Comparison of ENCODE assay signal across 8 mouse cellular contexts in genomic region chr4:155129996-155130395, GRCm38 (mm10). TPM values are rescaled to one million over a fixed set of nuclear protein-coding genes. Genes with fewer than 3 reads are reported as not detected.
A peak's percentile ranks its signal among the peaks of the same experiment; 100 is the strongest.
DNase-seq lines count a peak whose midpoint lies in the region; ATAC-seq and TF ChIP-seq lines count a peak whose summit lies in the region.

No protein-coding gene starts in this region.

- H3K4me2 ChIP-seq in midbrain, embryonic 11.5 days, result no peak overlapping the region
- H3K4me2 ChIP-seq in forebrain, embryonic 14.5 days (ENCODE audit: low read length), result no peak overlapping the region
- H3K4me2 ChIP-seq in heart, embryonic 15.5 days, result no peak overlapping the region
- H3K4me2 ChIP-seq in myocyte (ENCODE audit: low read depth), result peak overlapping the region; percentile 55

- H3K9me3 ChIP-seq in midbrain, embryonic 10.5 days (replicated peaks), result no peaks in the 10 kb centered on the region
- no peaks in the 10 kb centered on the region for H3K9me3 ChIP-seq in midbrain, embryonic 11.5 days (ENCODE audit: control insufficient read depth, low read length)
- H3K9me3 ChIP-seq in forebrain, embryonic 14.5 days (replicated peaks; ENCODE audit: control insufficient read depth, low read length), result no peaks in the 10 kb centered on the region
- no peaks in the 10 kb centered on the region for H3K9me3 ChIP-seq in heart, embryonic 15.5 days (replicated peaks)

- H3K9ac ChIP-seq in midbrain, embryonic 11.5 days (ENCODE audit: low read length), result no peak overlapping the region
- peak overlapping the region; percentile 29; the same call in 1 of the 2 replicates for H3K9ac ChIP-seq in forebrain, embryonic 14.5 days (ENCODE audit: low read length)
- peak overlapping the region; percentile 32 for H3K9ac ChIP-seq in heart, embryonic 15.5 days

- no peaks in the 10 kb centered on the region for H3K27me3 ChIP-seq in midbrain, embryonic 10.5 days (ENCODE audit: low read depth, poor library complexity, severe bottlenecking)
- H3K27me3 ChIP-seq in midbrain, embryonic 11.5 days (ENCODE audit: control insufficient read depth, insufficient read depth, low read length), result no peaks in the 10 kb centered on the region
- H3K27me3 ChIP-seq in forebrain, embryonic 14.5 days (replicated peaks; ENCODE audit: control insufficient read depth, insufficient read depth, low read length), result no peaks in the 10 kb centered on the region
- H3K27me3 ChIP-seq in heart, embryonic 15.5 days, result no peaks in the 10 kb centered on the region
- H3K27me3 ChIP-seq in myocyte (ENCODE audit: control insufficient read depth, insufficient read depth, insufficient read length), result no peaks in the 10 kb centered on the region
- no peaks in the 10 kb centered on the region for H3K27me3 ChIP-seq in thymus, adult 2 months (ENCODE audit: control insufficient read depth, insufficient read depth, low read length)

- H3K79me2 ChIP-seq in myocyte (ENCODE audit: control insufficient read depth, insufficient read depth), result no peaks in the 10 kb centered on the region

- TF ChIP-seq POLR2A in myocyte (IDR thresholded peaks at IDR 0.05; ENCODE audit: insufficient read length, low read depth), result peak; percentile 36
- TF ChIP-seq POLR2A in thymus, adult 2 months (IDR thresholded peaks at IDR 0.05; ENCODE audit: control insufficient read depth, extremely low read depth, insufficient read depth, low read length, poor library complexity), result no peak

- no peak for TF ChIP-seq CTCF in thymus, adult 2 months (IDR thresholded peaks at IDR 0.05; ENCODE audit: borderline replicate concordance, control insufficient read depth, extremely low read depth, insufficient read depth, low read length, poor library complexity)

- no peak for DNase-seq in midbrain, embryonic 10.5 days (ENCODE audit: low spot score)
- DNase-seq in midbrain, embryonic 11.5 days (ENCODE audit: low spot score, missing footprints), result no peak
- peak; percentile 95 for DNase-seq in forebrain, embryonic 14.5 days (ENCODE audit: low spot score)
- peak; percentile 78 to 95 for DNase-seq in left cerebral cortex, adult 8-10 months (ENCODE audit: low spot score in 2 of 2)
- peak; percentile 66 to 73 for DNase-seq in urinary bladder, postnatal 4 days (ENCODE audit: low spot score in 2 of 2)
- DNase-seq in thymus, adult 2 months, result no peak

- peaks cover 52% of the 10 kb centered on the region for H3K4me1 ChIP-seq in midbrain, embryonic 10.5 days
- H3K4me1 ChIP-seq in midbrain, embryonic 11.5 days (ENCODE audit: control insufficient read depth, insufficient read depth, low read length), result peaks cover 13% of the 10 kb centered on the region
- peaks cover 26% of the 10 kb centered on the region for H3K4me1 ChIP-seq in forebrain, embryonic 14.5 days (ENCODE audit: control insufficient read depth, insufficient read depth, low read length)
- H3K4me1 ChIP-seq in heart, embryonic 15.5 days (replicated peaks), result peaks cover 90% of the 10 kb centered on the region
- peaks cover 32% of the 10 kb centered on the region for H3K4me1 ChIP-seq in thymus, adult 2 months (replicated peaks; ENCODE audit: control insufficient read depth, insufficient read depth, low read length)

- WGBS in midbrain, embryonic 10.5 days, result 91% methylated on average over 14 of the region's 14 CpGs
- 92% methylated on average over 14 of the region's 14 CpGs for WGBS in midbrain, embryonic 11.5 days
- WGBS in forebrain, embryonic 14.5 days, result 45% methylated on average over 14 of the region's 14 CpGs
- WGBS in heart, embryonic 15.5 days, result 43% methylated on average over 14 of the region's 14 CpGs
- 60% methylated on average over 14 of the region's 14 CpGs for WGBS in thymus, adult 2 months

- no peak overlapping the region for H3ac ChIP-seq in myocyte (ENCODE audit: control insufficient read depth, insufficient read length)

- H3K4me3 ChIP-seq in midbrain, embryonic 10.5 days, result no peak overlapping the region
- H3K4me3 ChIP-seq in midbrain, embryonic 11.5 days (ENCODE audit: low read depth, low read length), result no peak overlapping the region
- H3K4me3 ChIP-seq in forebrain, embryonic 14.5 days (ENCODE audit: low read depth, low read length), result no peak overlapping the region
- no peak overlapping the region for H3K4me3 ChIP-seq in heart, embryonic 15.5 days
- no peak overlapping the region for H3K4me3 ChIP-seq in myocyte
- no peak overlapping the region for H3K4me3 ChIP-seq in thymus, adult 2 months (ENCODE audit: control insufficient read depth, insufficient read depth, low read length)

- H3K27ac ChIP-seq in midbrain, embryonic 10.5 days (replicated peaks), result peak overlapping the region; percentile 39; the same call in 1 of the 2 replicates
- no peak overlapping the region for H3K27ac ChIP-seq in midbrain, embryonic 11.5 days (ENCODE audit: low read depth, low read length)
- H3K27ac ChIP-seq in forebrain, embryonic 14.5 days (ENCODE audit: low read depth, low read length), result peak overlapping the region; percentile 46; the same call in 1 of the 2 replicates
- peak overlapping the region; percentile 95 for H3K27ac ChIP-seq in heart, embryonic 15.5 days
- no peak overlapping the region for H3K27ac ChIP-seq in thymus, adult 2 months (ENCODE audit: control insufficient read depth, insufficient read depth, low read length)

- ATAC-seq in midbrain, embryonic 11.5 days (ENCODE audit: low FRiP score), result no peak
- ATAC-seq in forebrain, embryonic 14.5 days, result peak; percentile 87
- peak; percentile 77 for ATAC-seq in heart, embryonic 15.5 days (replicated peaks; ENCODE audit: insufficient number of reproducible peaks, insufficient read depth, low FRiP score, low read depth)

- no peaks in the 10 kb centered on the region for H3K36me3 ChIP-seq in midbrain, embryonic 10.5 days
- no peaks in the 10 kb centered on the region for H3K36me3 ChIP-seq in midbrain, embryonic 11.5 days (ENCODE audit: control insufficient read depth, insufficient read depth, low read length)
- no peaks in the 10 kb centered on the region for H3K36me3 ChIP-seq in forebrain, embryonic 14.5 days (ENCODE audit: control insufficient read depth, insufficient read depth, low read length)
- no peaks in the 10 kb centered on the region for H3K36me3 ChIP-seq in heart, embryonic 15.5 days
- no peaks in the 10 kb centered on the region for H3K36me3 ChIP-seq in myocyte (ENCODE audit: control insufficient read depth, insufficient read depth)
- no peaks in the 10 kb centered on the region for H3K36me3 ChIP-seq in thymus, adult 2 months (ENCODE audit: control insufficient read depth, insufficient read depth, low read length)

TF ChIP-seq in myocyte, 11 proteins besides CTCF, POLR2A, EP300 and RAD21:
- peak; percentile 85 for TF ChIP-seq SRF (IDR thresholded peaks at IDR 0.05; ENCODE audit: control insufficient read depth, insufficient read length, low read depth)
- TF ChIP-seq USF1 (IDR thresholded peaks at IDR 0.05; ENCODE audit: low read depth), result no peak
- TF ChIP-seq MAX (IDR thresholded peaks at IDR 0.05; ENCODE audit: low read depth), result no peak
- no peak for TF ChIP-seq TCF3 (IDR thresholded peaks at IDR 0.05; ENCODE audit: insufficient read length, low read depth)
- no peak for TF ChIP-seq E2F4 (IDR thresholded peaks at IDR 0.05; ENCODE audit: insufficient read depth)
- no peak for TF ChIP-seq CEBPB (IDR thresholded peaks at IDR 0.05; ENCODE audit: insufficient read depth, poor library complexity, severe bottlenecking)
- TF ChIP-seq MYOG (IDR thresholded peaks at IDR 0.05; ENCODE audit: control insufficient read depth in 1 of 3, insufficient read depth in 1 of 3, insufficient read length in 2 of 3, low read depth in 2 of 3), result peak in 2 of 3 experiments; percentile 28 to 65
- no peak for TF ChIP-seq POLR2AphosphoS2 (IDR thresholded peaks at IDR 0.05; ENCODE audit: insufficient read length, low read depth)
- TF ChIP-seq MYOD1 (IDR thresholded peaks at IDR 0.05; ENCODE audit: control insufficient read depth in 1 of 3, insufficient read length in 2 of 3, low read depth in 2 of 3), result peak in 2 of 3 experiments; percentile 21 to 61
- no peak for TF ChIP-seq REST (IDR thresholded peaks at IDR 0.05; ENCODE audit: insufficient read depth, insufficient read length)

RNA-seq across cellular contexts. Expression of gene Morn1, which starts 43.6 kb away (rescaled TPM):
- polyA plus RNA-seq in midbrain, embryonic 10.5 days (2016; fragmentation: Nextera tagmentation; extraction: Ambion mirVana), result 5.1 and 6.2 TPM in 2 replicates
- 4.1 and 5.1 TPM in 2 replicates for polyA plus RNA-seq in midbrain, embryonic 11.5 days (2014; fragmentation: Nextera tagmentation; extraction: Ambion mirVana)
- 7.1 and 10.6 TPM in 2 replicates for polyA plus RNA-seq in forebrain, embryonic 14.5 days (2014; fragmentation: Nextera tagmentation; extraction: Ambion mirVana)
- 1.9 and 2.5 TPM in 2 replicates for polyA plus RNA-seq in heart, embryonic 15.5 days (2015; fragmentation: Nextera tagmentation; extraction: Ambion mirVana)
- 10 to 100 TPM; 10.2 to 19.4 (median 12.9) TPM for total RNA-seq in left cerebral cortex, adult 8-10 months (2022)
- polyA plus RNA-seq in myocyte (2012; fragmentation: generic; extraction: Trizol), result 2.6 TPM
- polyA plus RNA-seq in thymus, adult 2 months (2012; rRNA removed), result 3.8 and 5.0 TPM in 2 replicates

RNA-seq across cellular contexts. Expression of gene Rer1, which starts 43.8 kb away (rescaled TPM):
- polyA plus RNA-seq in midbrain, embryonic 10.5 days (2016; fragmentation: Nextera tagmentation; extraction: Ambion mirVana), result 137 and 147 TPM in 2 replicates
- polyA plus RNA-seq in midbrain, embryonic 11.5 days (2014; fragmentation: Nextera tagmentation; extraction: Ambion mirVana), result 152 and 162 TPM in 2 replicates
- 161 and 163 TPM in 2 replicates for polyA plus RNA-seq in forebrain, embryonic 14.5 days (2014; fragmentation: Nextera tagmentation; extraction: Ambion mirVana)
- polyA plus RNA-seq in heart, embryonic 15.5 days (2015; fragmentation: Nextera tagmentation; extraction: Ambion mirVana), result 117 and 120 TPM in 2 replicates
- total RNA-seq in left cerebral cortex, adult 8-10 months (2022), result 10 to 100 TPM; 63.3 to 69.9 (median 64.2) TPM
- polyA plus RNA-seq in myocyte (2012; fragmentation: generic; extraction: Trizol), result 117 TPM
- polyA plus RNA-seq in thymus, adult 2 months (2012; rRNA removed), result 107 and 111 TPM in 2 replicates

Comparison
In these comparisons a context has a peak if more than half of its experiments do, and no peak if none do; other contexts are left out.
1. H3K27ac ChIP-seq: peak in midbrain, embryonic 10.5 days (single experiment), forebrain, embryonic 14.5 days (single experiment) and heart, embryonic 15.5 days (single experiment); none in midbrain, embryonic 11.5 days (single experiment) and thymus, adult 2 months (single experiment).
2. DNase-seq: peak in forebrain, embryonic 14.5 days (single experiment), left cerebral cortex, adult 8-10 months (2 of 2) and urinary bladder, postnatal 4 days (2 of 2); none in midbrain, embryonic 10.5 days (single experiment), midbrain, embryonic 11.5 days (single experiment) and thymus, adult 2 months (single experiment).